Mouse (Mus musculus) layer of hippocampus, adult 8-10 months (tissue): ENCODE measurements at regions not wholly inside any gene's neighbourhood (a gene's known extent, or its start where the extent isn't known, plus 50 kb on each side); places are given as distances from the start of the nearest gene placed in this dataset.

Experiments
- DNase-seq, 2 experiments: peaks; one replicate each; pipeline ENCODE4 v3.0.0; 2022; ENCODE audit warnings: low spot score in 2 of 2

GRCm38 (mm10) chr11:31781605-31782004, 90.4 kb upstream of the Cpeb4 start:
- DNase-seq = no peak

GRCm38 (mm10) chr11:31783506-31784063, 88.4 kb upstream of the Cpeb4 start:
- DNase-seq = no peak

- no peak for DNase-seq
These were observed 87.6 kb upstream of the Cpeb4 start for GRCm38 (mm10) chr11:31784332-31784901.

- no peak for DNase-seq
These were observed 86.9 kb upstream of the Cpeb4 start for GRCm38 (mm10) chr11:31785160-31785559.

- no peak for DNase-seq
These were observed 84.6 kb upstream of the Cpeb4 start for GRCm38 (mm10) chr11:31787376-31787775.

- DNase-seq = no peak
These were observed 83.9 kb upstream of the Cpeb4 start for GRCm38 (mm10) chr11:31787917-31788703.

GRCm38 (mm10) chr11:31789967-31790366, 82.0 kb upstream of the Cpeb4 start:
- DNase-seq = no peak

GRCm38 (mm10) chr11:31791264-31791663, 80.7 kb upstream of the Cpeb4 start:
- no peak for DNase-seq

GRCm38 (mm10) chr11:31795084-31795483, 76.9 kb upstream of the Cpeb4 start:
- DNase-seq = no peak

- DNase-seq = peak; percentile 46 to 53
These were observed 75.8 kb upstream of the Cpeb4 start for GRCm38 (mm10) chr11:31796245-31796644.

GRCm38 (mm10) chr11:31801575-31801974, 70.4 kb upstream of the Cpeb4 start:
- no peak for DNase-seq

- no peak for DNase-seq
These were observed 68.6 kb upstream of the Cpeb4 start for GRCm38 (mm10) chr11:31803319-31803891.

- DNase-seq = no peak
These were observed 67.5 kb upstream of the Cpeb4 start for GRCm38 (mm10) chr11:31804518-31804917.

GRCm38 (mm10) chr11:31807461-31808215, 64.4 kb upstream of the Cpeb4 start:
- DNase-seq = peak; percentile 52 to 78

GRCm38 (mm10) chr11:31808216-31808838, 63.7 kb upstream of the Cpeb4 start:
- DNase-seq = no peak

- DNase-seq = no peak
These were observed 61.8 kb upstream of the Cpeb4 start for GRCm38 (mm10) chr11:31810011-31810786.

- DNase-seq = no peak
These were observed 59.8 kb upstream of the Cpeb4 start for GRCm38 (mm10) chr11:31812215-31812614.

GRCm38 (mm10) chr11:31814616-31815015, 57.4 kb upstream of the Cpeb4 start:
- DNase-seq = no peak

- DNase-seq = peak in 1 of 2 experiments; percentile 45
These were observed 56.0 kb upstream of the Cpeb4 start for GRCm38 (mm10) chr11:31815855-31816488.

- no peak for DNase-seq
These were observed 54.0 kb upstream of the Cpeb4 start for GRCm38 (mm10) chr11:31818032-31818431.
